Mouse (Mus musculus) kidney, postnatal 10 days (tissue): ENCODE measurements around the gene Rhot2.

ENCODE experiments used
- DNase-seq: peaks from one replicate; pipeline ENCODE4 v3.0.0; 2021; ENCODE audit warnings: mixed read lengths

The Rhot2 gene

GRCm38 (mm10) chr17:25844396-25844901, at the start of gene Rhot2:
Gene Rhot2 (minus strand): TSS chr17:25844851.
- DNase-seq: peak; percentile 97

DNA sequence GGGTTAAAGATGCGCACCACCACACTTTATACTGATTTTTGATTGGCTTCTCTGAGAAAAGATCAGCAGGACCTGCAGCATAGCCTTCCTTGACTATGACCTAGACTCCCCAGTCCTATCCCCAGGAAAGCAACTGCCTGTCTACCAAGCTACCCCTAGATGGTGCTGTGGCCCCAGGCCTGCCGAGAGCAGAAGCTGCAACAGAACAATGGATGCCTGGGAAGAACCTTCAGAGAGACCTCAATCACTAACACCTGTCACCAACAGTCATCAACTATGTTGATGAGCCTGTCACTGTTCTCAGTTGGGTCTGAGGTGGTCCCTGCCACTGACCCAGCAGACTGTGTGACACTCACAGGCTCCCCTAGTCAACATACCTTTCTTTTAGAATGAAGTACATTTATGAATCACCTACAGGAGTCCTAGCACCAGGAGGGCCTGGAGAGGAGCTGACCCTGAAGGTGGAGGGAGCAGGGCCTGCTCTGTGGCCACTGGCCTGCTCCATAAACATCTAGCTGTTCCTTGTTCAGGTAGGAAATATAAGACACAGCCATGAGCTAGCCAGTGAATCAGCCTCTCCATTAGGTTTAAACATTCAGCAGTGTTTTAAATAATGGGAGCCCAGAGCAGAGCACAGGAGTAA, 49.4 kb upstream of the Rhot2 start:
- DNase-seq: peak; percentile 82

DNA sequence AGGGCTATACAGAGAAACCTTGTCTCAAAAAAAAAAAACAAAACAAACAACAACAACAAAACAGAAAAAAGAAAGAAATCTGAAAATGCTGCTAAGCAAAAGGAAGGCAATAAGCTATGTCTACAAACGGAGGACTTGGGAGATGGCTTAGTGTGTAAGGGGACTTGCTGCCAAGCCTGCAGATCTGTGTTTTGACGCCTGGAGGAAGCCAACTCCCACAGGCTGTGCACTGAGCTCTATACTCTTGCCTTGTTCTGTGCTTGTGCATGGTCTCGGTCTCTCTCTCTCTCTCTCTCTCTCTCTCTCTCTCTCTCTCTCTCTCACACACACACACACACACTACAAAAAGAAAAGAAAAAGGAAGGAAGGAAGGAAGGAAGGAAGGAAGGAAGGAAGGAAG, 44.2 kb upstream of the Rhot2 start:
- DNase-seq: no peak

GRCm38 (mm10) chr17:25887467-25887866, 42.8 kb upstream of the Rhot2 start:
- no peak for DNase-seq

DNA sequence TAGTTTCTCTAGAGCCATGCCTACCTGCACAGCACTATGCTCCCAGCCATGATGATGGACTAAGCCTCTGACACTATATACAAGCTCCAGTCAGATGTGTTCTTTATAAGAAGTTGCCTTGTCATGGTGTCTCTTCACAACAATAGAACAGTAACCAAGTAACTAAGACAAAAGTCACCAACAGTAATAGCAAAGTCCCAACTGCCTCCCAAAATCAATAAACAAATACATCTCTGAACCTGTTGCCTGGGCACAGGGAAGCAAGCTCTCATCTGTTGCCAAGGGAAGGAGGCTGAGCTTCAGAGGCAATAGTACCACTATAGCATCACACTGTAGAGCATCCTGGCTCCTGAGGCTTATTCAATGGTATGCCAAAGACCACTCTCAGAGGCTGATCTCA, 42.2 kb upstream of the Rhot2 start:
- DNase-seq: no peak

DNA sequence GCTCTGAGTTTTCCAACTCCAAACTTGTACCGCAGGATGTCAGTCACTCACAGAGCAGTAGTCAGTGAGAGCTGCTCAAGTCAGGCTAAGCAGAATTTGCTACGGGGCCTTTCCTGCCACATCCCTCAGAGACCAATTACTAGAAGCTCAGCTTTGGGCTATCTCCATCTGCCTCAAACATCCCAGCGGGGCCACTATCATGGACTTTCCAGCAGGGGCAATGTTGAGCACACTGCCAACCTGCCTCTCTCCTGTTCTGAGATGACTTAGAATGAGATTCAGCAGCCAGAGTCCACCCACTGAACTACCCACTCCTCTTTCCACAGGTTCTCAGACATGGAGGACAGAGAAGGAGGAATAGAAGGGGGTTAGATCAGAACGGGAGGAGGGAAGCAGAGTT, 41.0 kb upstream of the Rhot2 start:
- DNase-seq: no peak

- no peak for DNase-seq
Observed at GRCm38 (mm10) chr17:25883824-25884223, 39.2 kb upstream of the Rhot2 start.

- no peak for DNase-seq
Observed at GRCm38 (mm10) chr17:25883268-25883667, 38.6 kb upstream of the Rhot2 start.

- no peak for DNase-seq
Observed at GRCm38 (mm10) chr17:25882306-25882705, 37.7 kb upstream of the Rhot2 start.

- DNase-seq: no peak
Observed at GRCm38 (mm10) chr17:25881691-25882090, 37.0 kb upstream of the Rhot2 start.

DNA sequence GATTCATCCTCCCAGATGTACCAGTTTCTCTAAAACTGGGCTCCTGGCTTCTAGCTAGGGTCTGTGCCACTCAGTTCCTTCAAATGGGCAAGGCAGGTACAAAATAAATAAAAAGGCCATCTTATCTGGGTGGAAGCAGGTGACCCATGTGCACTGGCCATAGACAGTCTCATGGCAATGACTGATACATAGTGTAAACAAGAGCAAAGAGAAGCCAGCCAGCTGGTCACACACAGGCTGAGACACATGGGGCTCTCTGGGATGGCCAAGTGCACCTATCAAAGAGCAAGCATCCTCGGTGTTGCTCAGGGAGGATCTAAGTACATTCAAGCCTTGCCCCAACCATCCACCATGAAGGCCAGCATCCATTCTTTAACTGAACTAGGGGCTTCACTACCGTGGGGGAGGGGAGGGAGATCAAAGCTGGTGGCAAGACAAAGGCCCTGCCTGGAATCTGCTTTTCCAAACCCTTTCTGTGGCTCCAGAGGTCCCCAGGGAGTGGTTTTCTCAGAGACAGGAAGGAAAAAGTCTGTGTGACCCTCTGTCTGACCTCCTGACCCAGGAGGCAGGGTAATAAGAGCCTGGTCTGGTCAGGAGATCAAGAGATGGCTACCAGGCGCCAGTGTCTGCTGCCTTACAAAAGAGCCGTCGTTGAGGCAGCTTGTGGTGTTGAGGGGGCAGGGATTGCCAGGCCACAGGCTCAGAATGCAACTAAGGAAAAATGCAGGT, 36.4 kb upstream of the Rhot2 start:
- DNase-seq: no peak

DNA sequence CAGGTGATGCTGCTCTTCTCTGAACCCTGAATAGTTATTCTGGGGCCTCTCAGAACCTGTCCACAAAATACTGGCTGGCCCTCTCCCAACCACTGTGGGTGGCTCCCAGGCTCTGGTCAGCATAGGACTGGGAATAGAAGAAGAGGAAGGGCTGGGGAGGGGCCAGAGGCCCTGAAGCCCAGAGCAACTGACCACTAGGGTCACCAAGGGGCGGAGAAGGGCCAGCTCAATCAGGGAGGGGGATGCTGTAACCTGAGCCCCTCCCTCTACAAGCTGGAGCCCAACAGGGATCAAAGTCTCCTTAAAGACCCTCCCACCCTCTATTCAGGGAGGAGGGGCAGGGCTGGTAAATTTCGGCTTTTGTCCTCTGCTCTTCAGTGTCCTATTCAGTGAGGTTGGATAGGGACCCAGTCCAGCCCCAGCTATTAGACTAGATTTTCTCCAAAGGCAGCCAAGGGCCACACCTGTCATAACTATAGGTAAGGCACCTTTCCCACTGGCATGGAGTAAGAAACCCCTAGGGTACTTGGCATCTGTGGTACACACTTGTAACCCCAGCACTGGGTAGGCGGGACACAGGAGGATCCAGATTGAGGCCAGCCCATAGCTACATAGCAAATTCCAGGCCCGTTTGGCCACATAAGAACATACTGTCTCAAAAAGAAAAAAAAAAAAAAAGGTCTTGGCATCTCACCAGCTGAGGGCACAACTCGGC, 35.7 kb upstream of the Rhot2 start, which contains the start of gene Wfikkn1:
TSS of gene Wfikkn1 (minus strand) at position 663 of the 715 bp plus-strand sequence.
- DNase-seq: no peak

DNA sequence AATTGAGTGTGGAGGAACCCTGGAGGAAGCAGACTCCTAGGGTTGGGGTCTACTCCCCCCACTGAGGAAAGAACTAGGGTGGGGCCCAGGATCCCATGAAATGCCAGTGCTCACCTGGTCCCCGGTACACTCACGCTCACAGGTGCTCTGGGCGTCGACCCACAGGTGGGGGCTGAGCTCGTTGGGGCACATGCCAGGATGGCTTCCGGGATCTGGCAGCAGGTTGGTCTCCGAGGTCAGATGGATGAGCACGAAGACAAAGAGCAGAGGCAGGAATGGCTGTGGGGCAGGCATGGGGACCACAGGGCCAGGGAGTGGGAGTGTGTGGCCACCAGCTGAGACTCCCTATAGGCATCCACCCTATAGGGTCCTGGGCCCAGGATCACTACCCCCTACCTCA, 35.1 kb upstream of the Rhot2 start:
- no peak for DNase-seq

- DNase-seq: peak; percentile 73
Observed at GRCm38 (mm10) chr17:25879261-25879660, 34.6 kb upstream of the Rhot2 start.

DNA sequence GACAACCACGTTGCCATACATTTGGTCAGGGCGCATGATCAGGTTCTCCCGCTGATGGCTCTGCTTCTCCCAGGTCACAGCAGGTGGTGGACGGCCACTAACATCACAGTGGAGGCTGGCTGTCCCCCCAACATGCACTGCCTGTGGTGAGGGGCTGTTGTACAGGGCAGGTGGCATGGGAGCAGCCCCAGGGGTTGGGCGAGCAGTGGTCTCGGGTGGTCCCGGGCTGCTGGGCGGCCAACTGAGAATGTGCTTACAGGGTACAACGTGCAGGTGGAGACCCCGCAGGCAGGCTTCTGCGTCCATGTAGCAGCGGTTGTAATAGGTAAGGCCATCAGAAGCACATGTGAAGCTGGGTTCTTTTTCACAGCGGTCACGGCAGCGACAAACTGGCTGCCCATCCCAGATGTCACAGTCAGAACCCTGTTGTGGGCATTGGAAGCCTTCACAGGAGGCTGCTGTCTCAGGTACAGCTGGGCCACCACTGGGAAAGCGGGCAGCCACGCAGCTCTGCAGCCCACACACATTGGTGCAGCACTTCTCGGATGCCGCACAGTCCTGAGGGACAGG, 34.0 kb upstream of the Rhot2 start:
- DNase-seq: no peak

DNA sequence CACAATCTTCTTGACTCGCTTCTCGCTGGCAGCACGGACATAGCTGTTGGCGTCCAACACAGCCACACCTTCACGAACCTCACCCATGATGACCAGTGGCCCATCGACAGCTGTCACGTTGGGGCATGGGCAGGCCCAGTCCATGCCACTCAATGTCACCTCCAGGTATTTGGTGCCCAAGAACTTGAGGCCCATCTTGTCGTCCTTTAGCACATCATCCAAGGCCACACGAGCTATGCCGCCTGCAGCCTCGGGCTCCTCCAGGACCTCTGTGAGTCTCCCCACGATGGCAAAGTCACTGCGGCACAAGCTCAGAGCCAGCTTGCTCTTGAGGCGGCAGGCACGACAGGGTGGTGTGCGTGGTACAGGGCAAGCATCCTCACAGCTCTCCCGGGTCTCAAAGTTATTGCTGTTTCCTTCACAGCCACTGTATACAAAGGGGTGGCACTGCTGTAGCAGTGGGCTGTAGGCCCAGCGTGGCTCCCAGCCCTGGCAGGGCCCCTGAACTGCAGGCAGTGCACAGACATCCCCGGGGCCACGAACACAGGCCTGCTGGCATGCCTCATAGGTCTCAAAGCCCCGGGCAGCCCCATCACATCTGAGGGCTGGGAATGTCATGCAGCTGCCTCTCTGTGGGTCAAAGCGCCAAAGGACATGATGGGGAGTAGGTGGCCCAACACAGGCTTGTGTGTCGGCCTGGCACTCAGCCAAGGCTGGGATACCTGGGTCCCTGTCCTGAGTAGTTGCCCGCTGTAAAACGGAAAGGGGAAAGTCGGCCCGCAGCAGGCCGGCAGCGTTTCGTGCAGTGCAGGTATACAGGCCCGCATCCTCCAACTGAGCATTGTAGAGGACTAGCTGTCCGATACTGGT, 33.3 kb upstream of the Rhot2 start:
- DNase-seq: no peak

GRCm38 (mm10) chr17:25877025-25877424, 32.4 kb upstream of the Rhot2 start:
- no peak for DNase-seq

DNA sequence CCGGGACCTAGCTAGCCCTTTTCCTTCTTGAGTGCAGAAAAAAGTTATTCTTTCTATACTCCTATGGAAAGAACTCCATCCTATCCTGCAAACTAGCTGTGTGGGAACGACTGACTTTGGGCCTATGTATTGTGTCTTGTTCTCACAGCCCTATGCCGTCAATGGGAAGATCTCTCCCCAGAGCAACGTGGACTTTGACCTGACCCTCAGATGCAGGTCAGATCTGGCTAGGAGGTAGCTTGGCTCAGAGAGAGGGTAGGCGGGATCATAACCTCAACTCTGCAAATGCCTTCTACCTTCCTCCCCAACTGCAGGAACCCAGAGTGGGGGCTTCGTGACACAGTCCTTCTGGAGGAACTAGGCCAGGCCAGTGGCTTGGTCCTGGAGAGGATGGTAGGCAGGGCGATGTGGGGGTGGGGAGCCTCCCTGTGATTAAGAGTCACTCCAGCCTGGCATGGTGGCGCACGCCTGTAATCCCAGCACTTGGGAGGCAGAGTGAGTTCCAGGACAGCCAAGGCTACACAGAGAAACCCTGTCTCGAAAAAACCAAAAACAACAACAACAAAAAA, 31.8 kb upstream of the Rhot2 start:
- peak; percentile 72 for DNase-seq

- peak; percentile 94 for DNase-seq
Observed at GRCm38 (mm10) chr17:25875171-25876136, 30.8 kb upstream of the Rhot2 start.

DNA sequence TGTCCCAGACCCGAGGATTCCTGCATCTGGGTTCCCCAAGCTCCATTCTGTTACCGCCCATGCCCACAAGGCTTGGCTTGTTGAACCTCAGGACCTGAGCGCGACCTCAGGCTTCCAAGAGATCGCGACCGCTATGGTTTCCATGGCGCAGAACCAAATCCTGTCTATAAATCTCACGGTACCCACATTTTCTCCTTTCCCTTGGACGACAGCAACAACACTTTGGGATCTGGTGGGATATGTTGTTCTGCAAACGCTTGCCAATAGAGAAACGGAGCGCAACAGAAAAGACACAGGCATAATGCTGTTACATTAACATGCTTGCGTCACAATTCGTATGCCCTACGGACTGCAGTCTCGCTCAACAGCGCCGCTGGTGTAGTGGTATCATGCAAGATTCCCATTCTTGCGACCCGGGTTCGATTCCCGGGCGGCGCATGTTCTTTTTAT, 30.1 kb upstream of the Rhot2 start, which contains the start of gene Mettl26:
TSS of gene Mettl26 (plus strand) at position 354 of the 450 bp plus-strand sequence.
- peak; percentile 96 for DNase-seq
